Mouse (Mus musculus) neural tube, embryonic 14.5 days (tissue): ENCODE results near the gene Gm36245. TPM values are rescaled to one million over a fixed set of nuclear protein-coding genes. Genes with fewer than 3 reads are reported as not detected.

Experiments used
- polyA plus RNA-seq: library from polyadenylated mRNA; unstranded; fragments of >200 nt; fragmentation: Nextera tagmentation; extraction: Ambion mirVana; gene quantifications from 2 replicates; pipeline ENCODE4 v1.2.1, GENCODE M21; 2014

The Gm36245 gene
- polyA plus RNA-seq, 1 experiment from 2014 or later: not detected

Other genes starting within 250 kb of the Gm36245 start
- gene Apol7a, start 200.1 kb upstream of the Gm36245 start, polyA plus RNA-seq: not detected in 2 replicates
- 0.24 and 0.35 TPM in 2 replicates for gene Apol9a, start 188.1 kb upstream of the Gm36245 start, polyA plus RNA-seq
- not detected in 2 replicates for gene Apol7b, start 151.8 kb upstream of the Gm36245 start, polyA plus RNA-seq
- gene Apol10a, start 122.2 kb upstream of the Gm36245 start, polyA plus RNA-seq: not detected in 2 replicates
- gene Apol11a, start 91.0 kb upstream of the Gm36245 start, polyA plus RNA-seq: not detected in 2 replicates
- gene Apol7c, start 65.9 kb upstream of the Gm36245 start, polyA plus RNA-seq: not detected in 2 replicates
- not detected in 2 replicates for gene 1700025B11Rik, start 37.4 kb upstream of the Gm36245 start, polyA plus RNA-seq
- not detected in 2 replicates for gene Apol10b, start 3.1 kb upstream of the Gm36245 start, polyA plus RNA-seq
- gene Apol11b, start 44.0 kb downstream of the Gm36245 start, polyA plus RNA-seq: not detected in 2 replicates
- gene Apol7e, start 99.6 kb downstream of the Gm36245 start, polyA plus RNA-seq: not detected in 2 replicates
- gene Apol9b, start 129.8 kb downstream of the Gm36245 start, polyA plus RNA-seq: 0.16 TPM in 1 of 2 replicates, not detected in the other
- gene Apol8, start 157.7 kb downstream of the Gm36245 start, polyA plus RNA-seq: 0.07 TPM in 1 of 2 replicates, not detected in the other
- gene Myh9, start 242.9 kb downstream of the Gm36245 start, polyA plus RNA-seq: 9.5 and 13.8 TPM in 2 replicates